Mouse (Mus musculus) stomach, embryonic 15.5 days (tissue): Measurements from ENCODE around the gene Gkap1. TPM values are rescaled to one million over a fixed set of nuclear protein-coding genes. Genes with fewer than 3 reads are reported as not detected.

Experiments
- ATAC-seq: fragments of 200-750 bp; cut with Nextera tagmentation; 2 replicates; pipeline ENCODE4 v1.8.0; 2017; ENCODE audit warnings: low read depth, moderate number of reproducible peaks, moderate TSS enrichment; ENCODE audit not compliant: insufficient read depth, low FRiP score
- H3K27ac ChIP-seq: fragments of 300-500 bp; sonication (generic); 2 replicates; pipeline ENCODE4 v1.5.1; 2015; ENCODE audit warnings: mild to moderate bottlenecking, inconsistent platforms
- H3K27me3 ChIP-seq: fragments of 300-500 bp; sonication (generic); replicated peaks from 2 replicates; pipeline ENCODE4 v1.6.1; 2015; ENCODE audit warnings: inconsistent platforms
- H3K36me3 ChIP-seq: fragments of 300-500 bp; sonication (generic); 2 replicates; pipeline ENCODE4 v1.6.1; 2015; ENCODE audit warnings: inconsistent platforms
- H3K4me1 ChIP-seq: fragments of 300-500 bp; sonication (generic); 2 replicates; pipeline ENCODE4 v1.6.1; 2015; ENCODE audit warnings: inconsistent platforms
- H3K4me2 ChIP-seq: fragments of 300-500 bp; sonication (generic); 2 replicates; pipeline ENCODE4 v1.6.1; 2015; ENCODE audit warnings: mild to moderate bottlenecking, inconsistent platforms
- H3K4me3 ChIP-seq: fragments of 300-500 bp; sonication (generic); replicated peaks from 2 replicates; pipeline ENCODE4 v1.5.1; 2015; ENCODE audit warnings: inconsistent platforms
- H3K9ac ChIP-seq: fragments of 300-500 bp; sonication (generic); 2 replicates; pipeline ENCODE4 v1.6.1; 2015; ENCODE audit warnings: inconsistent platforms
- H3K9me3 ChIP-seq: fragments of 300-500 bp; sonication (generic); 2 replicates; pipeline ENCODE4 v1.6.1; 2016; ENCODE audit warnings: inconsistent platforms
- WGBS: fragments of 180-500 bp; shearing (Covaris S2); methylation state at CpG from one replicate; pipeline ENCODE4 v1.1.7; 2015; 5-methylcytosine and 5-hydroxymethylcytosine counted together
- polyA plus RNA-seq: library from polyadenylated mRNA; unstranded; fragments of >200 nt; fragmentation: Nextera tagmentation; extraction: Ambion mirVana; gene quantifications from 2 replicates; pipeline ENCODE4 v1.2.1, GENCODE M21; 2015

Gkap1 gene
- polyA plus RNA-seq, result 28.6 and 32.3 TPM in 2 replicates

DNA sequence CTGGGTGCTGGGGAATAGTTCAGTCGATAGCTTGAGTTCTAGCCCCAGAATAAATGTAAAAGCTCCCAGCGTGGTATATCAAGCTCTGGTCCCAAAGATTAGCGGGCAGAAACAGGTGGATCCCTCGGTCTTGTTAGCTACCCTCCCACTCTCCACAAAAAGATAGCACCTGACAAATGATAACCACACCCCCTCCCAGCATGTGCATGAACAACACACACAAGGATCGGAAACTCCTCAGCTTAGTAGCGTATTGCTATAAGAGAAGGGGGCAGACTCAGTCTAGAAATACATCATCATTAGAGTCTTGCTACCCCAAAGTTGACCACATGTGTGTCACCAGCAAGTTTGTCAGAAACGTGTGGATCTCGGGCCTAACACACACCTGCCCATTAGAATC lies at the start of gene Gkap1:
Gene Gkap1, minus strand, starts transcription at position 101 of the 400 bp plus-strand sequence.
- no peaks in the 10 kb centered on the region for H3K9me3 ChIP-seq
- H3K4me1 ChIP-seq, result no peaks in the 10 kb centered on the region
- peak within 1 kb of the TSS; percentile 81 for H3K27ac ChIP-seq
- ATAC-seq, result no peak
- peak within 1 kb of the TSS; percentile 78 for H3K9ac ChIP-seq
- H3K27me3 ChIP-seq, result no peaks in the 10 kb centered on the region
- peak within 1 kb of the TSS; percentile 91 for H3K4me2 ChIP-seq
- peak within 1 kb of the TSS; percentile 88 for H3K4me3 ChIP-seq
- H3K36me3 ChIP-seq, result no peaks in the 10 kb centered on the region
- 72% methylated on average over 8 of the region's 8 CpGs for WGBS

- H3K4me1 ChIP-seq, result no peaks in the 10 kb centered on the region
- no peak for ATAC-seq
- no peak overlapping the region for H3K9ac ChIP-seq
- no peak overlapping the region for H3K4me2 ChIP-seq
- H3K27me3 ChIP-seq, result no peaks in the 10 kb centered on the region
- no peak overlapping the region for H3K27ac ChIP-seq
- 48% methylated on average over 2 of the region's 2 CpGs for WGBS
- H3K9me3 ChIP-seq, result no peaks in the 10 kb centered on the region
- H3K4me3 ChIP-seq, result no peak overlapping the region
- no peaks in the 10 kb centered on the region for H3K36me3 ChIP-seq
These were observed 42.3 kb upstream of the Gkap1 start for GRCm38 (mm10) chr13:58317768-58318167.

DNA sequence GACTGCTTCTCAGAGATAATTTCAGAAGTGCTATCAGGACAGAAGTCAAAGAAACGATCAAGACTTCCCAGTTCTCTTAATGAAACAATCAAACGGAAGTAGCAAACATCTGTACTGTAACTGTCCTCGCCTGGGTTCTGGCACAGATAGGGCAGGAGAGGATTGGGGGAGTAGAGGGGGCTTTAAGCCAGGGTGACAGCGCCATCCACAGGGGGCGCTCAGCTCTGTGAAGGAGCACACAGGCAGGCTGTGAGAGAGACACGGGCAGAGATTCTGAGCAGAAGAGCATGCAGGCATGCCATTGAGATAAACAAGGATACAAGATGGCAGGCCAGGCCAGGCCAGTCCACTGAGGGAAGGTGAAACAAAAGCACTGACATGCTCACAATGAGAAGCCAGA lies 39.5 kb upstream of the Gkap1 start:
- no peak for ATAC-seq
- H3K27ac ChIP-seq, result no peak overlapping the region
- no peaks in the 10 kb centered on the region for H3K4me1 ChIP-seq
- H3K27me3 ChIP-seq, result no peaks in the 10 kb centered on the region
- H3K4me3 ChIP-seq, result no peak overlapping the region
- H3K9me3 ChIP-seq, result no peaks in the 10 kb centered on the region
- no peak overlapping the region for H3K4me2 ChIP-seq
- H3K36me3 ChIP-seq, result no peaks in the 10 kb centered on the region
- H3K9ac ChIP-seq, result no peak overlapping the region
- 58% methylated on average over 6 of the region's 6 CpGs for WGBS

- WGBS, result 73% methylated on average over 3 of the region's 3 CpGs
- no peak overlapping the region for H3K4me2 ChIP-seq
- no peak overlapping the region for H3K9ac ChIP-seq
- no peaks in the 10 kb centered on the region for H3K9me3 ChIP-seq
- no peak for ATAC-seq
- H3K27me3 ChIP-seq, result no peaks in the 10 kb centered on the region
- H3K27ac ChIP-seq, result no peak overlapping the region
- no peak overlapping the region for H3K4me3 ChIP-seq
- H3K36me3 ChIP-seq, result no peaks in the 10 kb centered on the region
- H3K4me1 ChIP-seq, result no peaks in the 10 kb centered on the region
These were observed 38.3 kb upstream of the Gkap1 start for GRCm38 (mm10) chr13:58313758-58314157.

GRCm38 (mm10) chr13:58311351-58311750 lies 35.9 kb upstream of the Gkap1 start:
- Histone ChIP-seq H3K36me3 (no peaks in the 10 kb centered on the region), H3K27me3 (no peaks in the 10 kb centered on the region), H3K9me3 (no peaks in the 10 kb centered on the region), H3K4me3 (no peak overlapping the region), H3K27ac (no peak overlapping the region), H3K9ac (no peak overlapping the region), H3K4me2 (no peak overlapping the region), H3K4me1 (no peaks in the 10 kb centered on the region)
- no peak for ATAC-seq
- 44% methylated on average over 3 of the region's 3 CpGs for WGBS

- Histone ChIP-seq H3K4me1 (no peaks in the 10 kb centered on the region), H3K27me3 (no peaks in the 10 kb centered on the region), H3K9me3 (no peaks in the 10 kb centered on the region), H3K4me2 (no peak overlapping the region), H3K4me3 (no peak overlapping the region), H3K36me3 (no peaks in the 10 kb centered on the region), H3K27ac (no peak overlapping the region), H3K9ac (no peak overlapping the region)
- WGBS, result 67% methylated on average over 8 of the region's 8 CpGs
- ATAC-seq, result no peak
These were observed 34.0 kb upstream of the Gkap1 start for GRCm38 (mm10) chr13:58309499-58309898.

- H3K4me1 ChIP-seq, result no peaks in the 10 kb centered on the region
- H3K4me3 ChIP-seq, result no peak overlapping the region
- no peaks in the 10 kb centered on the region for H3K27me3 ChIP-seq
- 88% methylated on average over 5 of the region's 5 CpGs for WGBS
- no peaks in the 10 kb centered on the region for H3K9me3 ChIP-seq
- no peak for ATAC-seq
- no peak overlapping the region for H3K27ac ChIP-seq
- H3K4me2 ChIP-seq, result no peak overlapping the region
- no peak overlapping the region for H3K9ac ChIP-seq
- H3K36me3 ChIP-seq, result no peaks in the 10 kb centered on the region
These were observed 32.0 kb upstream of the Gkap1 start for GRCm38 (mm10) chr13:58307453-58307852.

- Histone ChIP-seq H3K9ac (no peak overlapping the region), H3K27ac (no peak overlapping the region), H3K36me3 (no peaks in the 10 kb centered on the region), H3K27me3 (no peaks in the 10 kb centered on the region), H3K9me3 (no peaks in the 10 kb centered on the region), H3K4me2 (no peak overlapping the region), H3K4me3 (no peak overlapping the region), H3K4me1 (no peaks in the 10 kb centered on the region)
- no peak for ATAC-seq
- 80% methylated on average over 2 of the region's 2 CpGs for WGBS
These were observed 29.7 kb upstream of the Gkap1 start for GRCm38 (mm10) chr13:58305230-58305629.

- ATAC-seq, result no peak
- no peaks in the 10 kb centered on the region for H3K9me3 ChIP-seq
These were observed 27.1 kb upstream of the Gkap1 start for GRCm38 (mm10) chr13:58302421-58303145.

DNA sequence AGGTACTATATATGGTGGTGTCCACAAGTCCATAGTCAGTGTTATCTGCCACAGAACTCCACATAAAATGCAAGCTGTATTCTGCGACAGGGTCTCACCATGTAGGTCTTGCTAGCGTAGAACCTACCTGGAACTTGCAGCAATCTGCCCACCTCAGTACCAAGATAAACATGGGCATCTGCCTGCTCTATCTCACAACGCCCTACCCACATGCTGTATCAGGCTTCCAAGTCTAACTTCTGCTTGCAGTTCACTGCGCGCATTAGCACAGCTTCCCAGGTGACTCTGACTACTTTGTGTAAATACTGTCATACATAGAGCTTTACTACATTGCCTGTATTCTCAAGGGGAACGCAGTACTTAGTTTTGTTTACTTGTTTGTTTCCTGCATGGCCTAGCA lies 26.5 kb upstream of the Gkap1 start:
- no peak for ATAC-seq

More at GRCm38 (mm10) chr13:58302421-58303145, 27.1 kb upstream of the Gkap1 start:
- Histone ChIP-seq H3K4me1 (no peaks in the 10 kb centered on the region), H3K9ac (no peak overlapping the region), H3K36me3 (no peaks in the 10 kb centered on the region), H3K27ac (no peak overlapping the region), H3K27me3 (no peaks in the 10 kb centered on the region), H3K4me2 (no peak overlapping the region), H3K4me3 (no peak overlapping the region)
- WGBS, result 67% methylated on average over 9 of the region's 9 CpGs

GRCm38 (mm10) chr13:58298756-58299155 lies 23.3 kb upstream of the Gkap1 start:
- ATAC-seq, result no peak
- Histone ChIP-seq H3K9ac (no peak overlapping the region), H3K27ac (no peak overlapping the region), H3K36me3 (no peaks in the 10 kb centered on the region), H3K4me2 (no peak overlapping the region), H3K4me3 (no peak overlapping the region), H3K9me3 (no peaks in the 10 kb centered on the region), H3K27me3 (no peaks in the 10 kb centered on the region), H3K4me1 (no peaks in the 10 kb centered on the region)
- WGBS, result 80% methylated on average over 3 of the region's 3 CpGs

More for the DNA sequence above, 26.5 kb upstream of the Gkap1 start:
- H3K4me3 ChIP-seq, result no peak overlapping the region
- no peaks in the 10 kb centered on the region for H3K36me3 ChIP-seq
- no peak overlapping the region for H3K27ac ChIP-seq
- H3K27me3 ChIP-seq, result no peaks in the 10 kb centered on the region
- no peak overlapping the region for H3K9ac ChIP-seq
- H3K9me3 ChIP-seq, result no peaks in the 10 kb centered on the region
- no peak overlapping the region for H3K4me2 ChIP-seq
- no peaks in the 10 kb centered on the region for H3K4me1 ChIP-seq
- 73% methylated on average over 6 of the region's 6 CpGs for WGBS

- 51% methylated on average over 3 of the region's 3 CpGs for WGBS
- H3K36me3 ChIP-seq, result no peaks in the 10 kb centered on the region
- H3K4me3 ChIP-seq, result no peak overlapping the region
- no peak for ATAC-seq
- H3K27me3 ChIP-seq, result no peaks in the 10 kb centered on the region
- H3K9ac ChIP-seq, result no peak overlapping the region
- no peak overlapping the region for H3K4me2 ChIP-seq
- no peaks in the 10 kb centered on the region for H3K4me1 ChIP-seq
- H3K9me3 ChIP-seq, result no peaks in the 10 kb centered on the region
- H3K27ac ChIP-seq, result no peak overlapping the region
These were observed 20.1 kb upstream of the Gkap1 start for GRCm38 (mm10) chr13:58295582-58295981.

GRCm38 (mm10) chr13:58292811-58293210 lies 17.3 kb upstream of the Gkap1 start:
- H3K4me2 ChIP-seq, result no peak overlapping the region
- H3K27me3 ChIP-seq, result no peaks in the 10 kb centered on the region
- WGBS, result 37% methylated on average over 5 of the region's 5 CpGs
- H3K4me1 ChIP-seq, result no peaks in the 10 kb centered on the region
- H3K9ac ChIP-seq, result no peak overlapping the region
- H3K36me3 ChIP-seq, result no peaks in the 10 kb centered on the region
- ATAC-seq, result no peak
- H3K9me3 ChIP-seq, result no peaks in the 10 kb centered on the region
- no peak overlapping the region for H3K4me3 ChIP-seq
- H3K27ac ChIP-seq, result no peak overlapping the region
